Mouse (Mus musculus) liver, embryonic 11.5 days (tissue): Measurements from ENCODE around the gene Calr. TPM values are rescaled to one million over a fixed set of nuclear protein-coding genes. Genes with fewer than 3 reads are reported as not detected.

Experiments used
- ATAC-seq: fragments of 200-750 bp; cut with Nextera tagmentation; replicated peaks from 2 replicates; pipeline ENCODE4 v1.8.0; 2017; ENCODE audit warnings: moderate number of reproducible peaks, mild to moderate bottlenecking, moderate TSS enrichment, moderate library complexity; ENCODE audit not compliant: low FRiP score
- DNase-seq: peaks from one replicate; pipeline ENCODE4 v3.0.0-alpha.2; 2017; ENCODE audit warnings: low spot score
- H3K27ac ChIP-seq: fragments of 300-500 bp; sonication (generic); 2 replicates; pipeline ENCODE4 v1.5.1; 2014; ENCODE audit warnings: mild to moderate bottlenecking, low read depth, low read length, control low read depth
- H3K27me3 ChIP-seq: fragments of 300-500 bp; sonication (generic); replicated peaks from 2 replicates; pipeline ENCODE4 v1.6.1; 2014; ENCODE audit warnings: low read length, mixed read lengths; ENCODE audit not compliant: control insufficient read depth, insufficient read depth
- H3K36me3 ChIP-seq: fragments of 300-500 bp; sonication (generic); 2 replicates; pipeline ENCODE4 v1.6.1; 2014; ENCODE audit warnings: mild to moderate bottlenecking, low read length, moderate library complexity, mixed read lengths; ENCODE audit not compliant: control insufficient read depth, insufficient read depth
- H3K4me1 ChIP-seq: fragments of 300-500 bp; sonication (generic); replicated peaks from 2 replicates; pipeline ENCODE4 v1.6.1; 2014; ENCODE audit warnings: low read length, mixed read lengths; ENCODE audit not compliant: control insufficient read depth, insufficient read depth
- H3K4me2 ChIP-seq: fragments of 300-500 bp; sonication (generic); 2 replicates; pipeline ENCODE4 v1.6.1; 2014; ENCODE audit warnings: mild to moderate bottlenecking, control low read depth, moderate library complexity
- H3K4me3 ChIP-seq: fragments of 300-500 bp; sonication (generic); 2 replicates; pipeline ENCODE4 v1.5.1; 2014; ENCODE audit warnings: low read depth, low read length, control low read depth
- H3K9ac ChIP-seq: fragments of 300-500 bp; sonication (generic); 2 replicates; pipeline ENCODE4 v1.6.1; 2014; ENCODE audit warnings: low read depth, low read length, control low read depth
- H3K9me3 ChIP-seq: fragments of 300-500 bp; sonication (generic); 2 replicates; pipeline ENCODE4 v1.6.1; 2016; ENCODE audit warnings: low read length, inconsistent platforms, mixed read lengths; ENCODE audit not compliant: control insufficient read depth
- WGBS: fragments of 180-500 bp; shearing (Covaris S2); extraction: QIAGEN DNeasy Blood & Tissue Kit; methylation state at CpG from one replicate; pipeline ENCODE4 v1.1.7; 2014; 5-methylcytosine and 5-hydroxymethylcytosine counted together
- polyA plus RNA-seq: library from polyadenylated mRNA; unstranded; fragments of >200 nt; fragmentation: Nextera tagmentation; extraction: Ambion mirVana; gene quantifications from 2 replicates; pipeline ENCODE4 v1.2.1, GENCODE M21; 2014

The Calr gene
- 860 and 893 TPM in 2 replicates for polyA plus RNA-seq

GRCm38 (mm10) chr8:84846722-84847572 is at the start of gene Calr:
Calr (minus strand) TSS chr8:84846934.
- H3K4me2 ChIP-seq = peak within 1 kb of the TSS; percentile 95
- H3K27me3 ChIP-seq = no peaks in the 10 kb centered on the region
- H3K9me3 ChIP-seq = no peaks in the 10 kb centered on the region
- H3K27ac ChIP-seq = peak within 1 kb of the TSS; percentile 94
- under 1% methylated on average over 55 of the region's 55 CpGs for WGBS
- peak within 1 kb of the TSS; percentile 98 for H3K9ac ChIP-seq
- peaks cover 29% of the 10 kb centered on the region for H3K4me1 ChIP-seq
- H3K4me3 ChIP-seq = peak within 1 kb of the TSS; percentile 97
- ATAC-seq = peak; percentile 98
- DNase-seq = peak; percentile 100
- H3K36me3 ChIP-seq = peaks cover 38% of the 10 kb centered on the region

GRCm38 (mm10) chr8:84895963-84896362 is 49.2 kb upstream of the Calr start:
- ATAC-seq = no peak
- no peak overlapping the region for H3K4me3 ChIP-seq
- no peaks in the 10 kb centered on the region for H3K9me3 ChIP-seq
- no peaks in the 10 kb centered on the region for H3K27me3 ChIP-seq
- H3K9ac ChIP-seq = no peak overlapping the region
- H3K36me3 ChIP-seq = no peaks in the 10 kb centered on the region; the same call in 1 of the 2 replicates
- 85% methylated on average over 5 of the region's 5 CpGs for WGBS
- no peak overlapping the region for H3K4me2 ChIP-seq
- H3K4me1 ChIP-seq = peaks cover 33% of the 10 kb centered on the region
- H3K27ac ChIP-seq = no peak overlapping the region
- no peak for DNase-seq

- DNase-seq (peak; percentile 77), ATAC-seq (peak; percentile 97)
- Histone ChIP-seq H3K4me3 (peak within 1 kb of the TSS; percentile 69), H3K27ac (peak within 1 kb of the TSS; percentile 73), H3K36me3 (peaks cover 13% of the 10 kb centered on the region; the same call in 1 of the 2 replicates), H3K9me3 (no peaks in the 10 kb centered on the region), H3K4me1 (peaks cover 18% of the 10 kb centered on the region; the same call in 1 of the 2 replicates), H3K4me2 (peak within 1 kb of the TSS; percentile 87), H3K9ac (peak within 1 kb of the TSS; percentile 68), H3K27me3 (no peaks in the 10 kb centered on the region)
- 1% methylated on average over 11 of the region's 11 CpGs for WGBS
Observed at GRCm38 (mm10) chr8:84893709-84894134, 47.0 kb upstream of the Calr start, which contains the start of gene Gcdh. Gcdh (minus strand) TSS chr8:84893921.

- 11% methylated on average over 31 of the region's 31 CpGs for WGBS
- H3K4me1 ChIP-seq = peaks cover 17% of the 10 kb centered on the region; the same call in 1 of the 2 replicates
- H3K27me3 ChIP-seq = no peaks in the 10 kb centered on the region
- no peaks in the 10 kb centered on the region for H3K9me3 ChIP-seq
- DNase-seq (no peak), ATAC-seq (peak; percentile 39)
- peak overlapping the region; percentile 69 for H3K4me3 ChIP-seq
- peak overlapping the region; percentile 68 for H3K9ac ChIP-seq
- peak overlapping the region; percentile 87 for H3K4me2 ChIP-seq
- peak overlapping the region; percentile 73 for H3K27ac ChIP-seq
- H3K36me3 ChIP-seq = peaks cover 16% of the 10 kb centered on the region; the same call in 1 of the 2 replicates
Observed at GRCm38 (mm10) chr8:84892993-84893708, 46.4 kb upstream of the Calr start.

GRCm38 (mm10) chr8:84889141-84889540 is 42.4 kb upstream of the Calr start:
- Histone ChIP-seq H3K9me3 (no peaks in the 10 kb centered on the region), H3K4me2 (no peak overlapping the region), H3K27ac (no peak overlapping the region), H3K4me1 (peaks cover 12% of the 10 kb centered on the region), H3K27me3 (no peaks in the 10 kb centered on the region), H3K4me3 (no peak overlapping the region), H3K9ac (no peak overlapping the region), H3K36me3 (peaks cover 26% of the 10 kb centered on the region; the same call in 1 of the 2 replicates)
- DNase-seq (no peak), ATAC-seq (no peak)
- 94% methylated on average over 1 of the region's 1 CpGs for WGBS

GRCm38 (mm10) chr8:84888280-84888679 is 41.5 kb upstream of the Calr start:
- Histone ChIP-seq H3K9me3 (no peaks in the 10 kb centered on the region), H3K4me3 (no peak overlapping the region), H3K36me3 (peaks cover 26% of the 10 kb centered on the region; the same call in 1 of the 2 replicates), H3K4me1 (peaks cover 10% of the 10 kb centered on the region), H3K4me2 (no peak overlapping the region), H3K9ac (no peak overlapping the region), H3K27me3 (no peaks in the 10 kb centered on the region), H3K27ac (no peak overlapping the region)
- no peak for DNase-seq
- ATAC-seq = no peak
- 87% methylated on average over 3 of the region's 3 CpGs for WGBS

- peaks cover 19% of the 10 kb centered on the region; the same call in 1 of the 2 replicates for H3K36me3 ChIP-seq
- no peaks in the 10 kb centered on the region for H3K9me3 ChIP-seq
- H3K9ac ChIP-seq = no peak overlapping the region
- H3K4me1 ChIP-seq = no peaks in the 10 kb centered on the region; the same call in 1 of the 2 replicates
- H3K27ac ChIP-seq = no peak overlapping the region
- no peak overlapping the region for H3K4me2 ChIP-seq
- ATAC-seq (no peak; the same call in 1 of the 2 replicates), DNase-seq (no peak)
- 72% methylated on average over 4 of the region's 4 CpGs for WGBS
- H3K27me3 ChIP-seq = no peaks in the 10 kb centered on the region
- H3K4me3 ChIP-seq = no peak overlapping the region
Observed at GRCm38 (mm10) chr8:84884728-84885127, 38.0 kb upstream of the Calr start.

GRCm38 (mm10) chr8:84878915-84879314 is 32.2 kb upstream of the Calr start:
- no peaks in the 10 kb centered on the region; the same call in 1 of the 2 replicates for H3K36me3 ChIP-seq
- H3K4me2 ChIP-seq = no peak overlapping the region
- no peak overlapping the region for H3K9ac ChIP-seq
- DNase-seq = no peak
- no peak overlapping the region for H3K4me3 ChIP-seq
- ATAC-seq = peak; percentile 57; the same call in 1 of the 2 replicates
- no peaks in the 10 kb centered on the region for H3K27me3 ChIP-seq
- H3K9me3 ChIP-seq = no peaks in the 10 kb centered on the region
- peaks cover 10% of the 10 kb centered on the region for H3K4me1 ChIP-seq
- 75% methylated on average over 1 of the region's 1 CpGs for WGBS
- H3K27ac ChIP-seq = no peak overlapping the region
